Mouse (Mus musculus) gastrocnemius, postnatal 14 days (tissue): Measurements from ENCODE around the gene Pde4d. TPM values are rescaled to one million over a fixed set of nuclear protein-coding genes. Genes with fewer than 3 reads are reported as not detected.

Experiments used
- DNase-seq: peaks from one replicate; pipeline ENCODE4 v3.0.0; 2021; ENCODE audit warnings: mixed read lengths
- intact Hi-C: fragments of 180-260 bp; cut with DNase I; formaldehyde crosslinking; loops from one replicate; pipeline ENCODE4 v1.15.1; 2025; ENCODE audit warnings: low total_unique reads
- total RNA-seq, 2 experiments: library from RNA; stranded (reverse); gene quantifications; 2 replicates each; pipeline ENCODE4 v1.2.3; 2021

Gene Pde4d
- total RNA-seq, 2 experiments from 2014 or later = 91.2 to 126 TPM

DNA sequence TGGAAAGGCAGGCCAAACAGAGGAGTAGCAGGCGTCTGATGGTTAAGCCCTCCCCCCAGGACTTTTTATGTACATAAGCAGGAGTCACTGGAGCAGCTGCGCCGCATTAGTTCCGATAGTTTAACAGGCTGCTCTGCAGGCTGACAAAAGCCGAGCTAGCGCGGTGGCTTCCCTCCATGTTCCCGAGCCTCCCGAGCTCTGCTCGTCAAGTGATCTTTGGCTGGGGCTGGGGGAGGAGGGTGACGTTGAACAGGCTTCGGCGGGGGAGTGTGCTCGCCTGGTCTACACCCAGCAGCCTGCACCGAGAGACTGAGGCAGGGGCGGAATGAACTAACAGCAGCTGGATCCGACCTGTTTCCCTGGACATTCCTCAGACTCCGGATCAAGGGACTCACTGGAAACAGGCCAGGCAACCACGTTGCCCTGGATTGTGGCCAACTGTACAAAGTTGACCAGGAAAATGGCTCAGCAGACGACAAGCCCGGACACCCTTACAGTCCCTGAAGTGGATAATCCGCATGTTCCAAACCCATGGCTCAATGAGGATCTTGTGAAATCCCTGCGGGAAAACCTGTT is 810.6 kb downstream of the Pde4d start:
- peak; percentile 60 for DNase-seq
- intact Hi-C loops = no loop called here

DNA sequence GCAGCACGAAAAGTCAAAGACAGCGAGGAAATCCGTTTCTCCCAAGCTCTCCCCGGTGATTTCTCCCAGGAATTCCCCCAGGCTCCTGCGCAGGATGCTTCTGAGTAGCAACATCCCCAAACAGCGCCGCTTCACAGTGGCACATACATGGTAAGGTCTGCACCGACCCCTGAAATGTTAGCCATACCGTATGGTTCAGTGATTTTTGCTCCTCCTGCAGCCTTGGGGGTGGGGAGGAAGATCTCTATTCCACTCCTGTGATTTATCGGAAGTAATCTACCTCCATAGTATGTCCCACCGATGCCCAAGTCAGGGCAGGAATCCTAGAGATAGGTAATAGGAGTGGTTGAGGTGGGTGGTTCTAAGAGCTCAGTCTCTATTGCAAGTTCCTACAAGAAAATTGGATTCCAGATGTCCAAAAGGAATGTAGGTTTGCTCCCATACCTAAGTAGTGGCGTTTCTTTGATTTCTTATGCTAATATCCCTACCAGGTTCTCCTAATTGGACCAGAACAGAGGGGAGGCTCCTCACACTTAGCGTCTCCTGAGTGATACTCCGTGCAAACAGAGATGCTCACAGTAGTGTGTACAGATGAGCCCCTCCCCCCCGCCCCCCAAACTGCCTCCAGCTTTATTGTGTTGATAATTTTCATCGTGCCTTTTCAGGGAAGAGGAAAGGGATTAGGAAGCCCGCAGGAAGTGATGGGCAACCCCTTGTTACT is 811.2 kb downstream of the Pde4d start:
- no peak for DNase-seq
- intact Hi-C loops = no loop called here

DNA sequence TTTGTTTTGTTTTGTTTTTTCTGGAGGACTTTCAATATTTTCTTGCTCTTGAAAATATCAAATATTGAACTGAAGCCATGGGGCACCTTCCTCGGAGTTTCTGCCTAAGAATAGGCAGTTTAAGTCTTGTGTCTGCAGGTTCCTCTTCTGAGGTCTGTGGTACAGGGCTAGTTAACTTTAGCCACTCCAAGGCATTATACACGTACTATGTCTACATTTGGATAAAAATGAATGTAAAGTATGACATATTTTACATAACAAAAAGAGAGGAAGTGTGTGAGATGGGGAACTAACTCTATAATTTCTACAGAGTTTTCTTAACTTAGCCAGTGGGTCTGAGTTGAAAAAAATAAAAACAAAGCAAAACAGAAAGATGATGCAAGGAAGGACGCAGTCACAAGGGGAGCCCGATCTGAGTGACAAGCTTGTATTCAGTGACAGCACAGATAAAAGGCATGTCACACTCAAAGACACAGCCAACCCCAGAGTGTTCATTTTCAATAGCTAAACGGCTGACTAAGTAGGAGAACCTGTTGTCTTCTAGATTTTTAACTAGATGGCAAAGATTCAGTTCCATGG is 812.0 kb downstream of the Pde4d start:
- intact Hi-C loops = no loop called here
- no peak for DNase-seq

DNA sequence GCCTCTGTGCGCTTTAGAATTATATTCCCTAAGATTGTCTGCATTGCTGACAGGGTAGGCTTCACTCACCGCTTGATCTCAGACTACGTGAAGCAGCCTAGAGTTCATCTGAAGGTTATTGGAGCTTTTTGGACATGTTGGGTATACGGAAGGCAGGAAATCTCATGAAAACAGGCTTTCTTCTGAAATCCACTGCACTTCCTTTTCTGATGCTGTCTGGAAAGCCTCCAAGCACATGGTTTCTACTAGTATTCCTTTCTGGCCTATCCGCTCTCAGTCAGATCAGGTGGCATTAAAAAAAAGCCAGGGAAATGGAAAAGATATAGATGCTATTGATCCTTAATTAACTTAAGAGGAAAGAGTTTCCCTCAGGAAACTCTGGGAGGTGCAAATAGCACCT is 812.8 kb downstream of the Pde4d start:
- no peak for DNase-seq
- intact Hi-C loops = no loop called here

DNA sequence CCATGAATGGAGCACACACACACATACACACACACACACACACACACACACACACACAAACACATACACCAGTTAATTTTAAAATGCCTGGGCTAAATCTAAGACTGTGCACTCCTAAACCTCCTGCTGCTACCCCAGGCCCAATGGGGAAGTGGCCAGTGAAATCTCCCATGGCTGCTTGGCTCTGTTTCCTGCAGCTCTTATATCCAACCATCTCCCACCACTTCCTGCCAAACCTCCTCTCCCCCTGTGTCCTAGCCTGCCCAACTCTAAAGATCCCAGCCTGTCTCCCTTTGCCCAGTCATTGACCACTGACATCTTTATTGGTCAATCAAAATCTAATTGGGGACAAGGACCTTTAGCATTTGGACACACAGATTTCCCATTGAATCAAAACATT is 814.1 kb downstream of the Pde4d start:
- intact Hi-C loops = no loop called here

DNA sequence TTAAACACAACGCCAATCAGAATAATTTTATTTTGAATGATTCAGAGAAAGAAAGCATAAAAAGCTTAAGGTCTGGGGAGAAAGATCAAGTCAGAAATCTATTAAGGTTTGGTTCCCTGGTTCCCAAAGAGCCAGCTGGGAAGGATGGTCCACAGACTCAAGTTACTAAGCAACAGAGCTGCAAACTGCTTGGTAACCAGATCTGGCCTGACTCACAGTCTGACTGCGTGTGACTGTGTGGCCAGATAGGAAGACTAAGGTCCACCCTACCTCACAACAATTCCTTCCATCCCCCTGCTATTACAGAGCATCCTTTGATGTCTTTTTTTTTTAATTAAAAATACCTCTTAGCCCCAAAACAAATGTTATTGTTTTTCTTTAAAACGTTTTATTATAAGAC is 818.5 kb downstream of the Pde4d start:
- peak; percentile 7 for DNase-seq
- intact Hi-C loops = no loop called here

More for the DNA sequence above, 814.1 kb downstream of the Pde4d start:
- no peak for DNase-seq

DNA sequence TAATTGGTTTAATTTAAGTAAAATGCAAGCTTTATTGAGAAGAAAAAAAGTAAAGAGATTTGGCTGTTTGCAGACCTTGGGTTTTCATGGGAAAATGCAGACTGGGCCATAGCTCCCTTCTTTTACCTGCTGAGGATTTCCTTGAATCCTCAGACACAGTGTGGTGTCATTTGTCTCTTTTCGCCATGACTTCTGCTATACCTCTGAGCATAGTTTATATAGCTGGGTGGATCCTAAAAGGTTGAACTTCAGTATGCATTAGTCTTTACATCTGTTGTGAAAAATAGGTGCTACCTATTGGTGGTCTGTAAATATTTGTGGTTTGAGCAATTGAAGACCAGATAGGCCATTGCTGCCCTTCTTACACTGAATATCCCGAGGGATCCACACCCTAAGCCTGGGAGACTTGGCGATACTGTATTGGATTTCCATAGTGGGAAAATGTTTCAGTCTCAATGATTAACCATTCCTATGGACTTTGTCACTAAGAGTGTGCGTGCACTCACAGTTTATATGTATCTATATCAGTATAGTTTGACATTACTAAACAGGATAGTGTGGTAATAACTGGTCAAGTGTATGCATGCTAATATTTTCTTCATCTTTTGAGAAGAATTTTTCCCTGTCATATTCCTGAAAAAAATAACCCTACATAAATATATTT is 819.0 kb downstream of the Pde4d start:
- intact Hi-C loops = no loop called here
- no peak for DNase-seq

DNA sequence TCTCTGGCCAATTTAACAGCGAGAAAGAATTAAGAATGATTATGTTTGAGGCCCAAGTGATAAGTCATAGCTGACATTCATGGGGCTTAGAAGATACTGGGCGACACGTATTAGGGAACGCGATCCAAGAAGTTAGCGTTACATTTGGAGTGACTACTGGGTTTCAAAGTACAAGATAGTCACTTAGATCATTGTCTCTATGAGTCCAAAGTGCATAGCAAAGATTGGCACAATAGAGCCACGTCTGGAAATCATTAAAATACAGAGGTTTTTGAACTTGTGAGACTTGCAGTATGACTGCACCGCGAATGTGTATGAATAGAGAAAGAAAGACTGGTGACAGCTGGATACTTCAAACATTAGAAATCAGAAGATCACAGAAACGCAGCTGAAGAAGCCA is 825.1 kb downstream of the Pde4d start:
- intact Hi-C loops = no loop called here
- no peak for DNase-seq

DNA sequence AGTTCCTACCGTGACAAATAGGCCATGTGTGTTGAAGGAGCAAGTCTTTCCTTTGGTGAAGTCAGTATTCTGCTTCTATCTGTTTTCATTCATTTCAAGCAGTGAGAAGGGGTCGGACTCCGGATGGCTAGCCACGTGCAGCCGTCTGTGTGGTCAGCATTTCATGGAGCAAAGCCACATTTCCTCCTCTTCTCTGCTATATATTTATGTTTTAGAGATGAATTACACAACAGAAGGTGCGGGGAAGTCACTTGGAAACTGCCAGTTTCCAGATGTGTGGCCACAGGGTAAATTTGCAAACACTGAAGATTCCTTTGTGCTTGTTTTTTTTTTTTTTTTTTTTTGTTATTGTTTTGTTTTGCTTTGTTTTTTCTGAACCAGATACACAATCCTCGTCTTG is 828.0 kb downstream of the Pde4d start:
- DNase-seq = no peak
- intact Hi-C loops = no loop called here

DNA sequence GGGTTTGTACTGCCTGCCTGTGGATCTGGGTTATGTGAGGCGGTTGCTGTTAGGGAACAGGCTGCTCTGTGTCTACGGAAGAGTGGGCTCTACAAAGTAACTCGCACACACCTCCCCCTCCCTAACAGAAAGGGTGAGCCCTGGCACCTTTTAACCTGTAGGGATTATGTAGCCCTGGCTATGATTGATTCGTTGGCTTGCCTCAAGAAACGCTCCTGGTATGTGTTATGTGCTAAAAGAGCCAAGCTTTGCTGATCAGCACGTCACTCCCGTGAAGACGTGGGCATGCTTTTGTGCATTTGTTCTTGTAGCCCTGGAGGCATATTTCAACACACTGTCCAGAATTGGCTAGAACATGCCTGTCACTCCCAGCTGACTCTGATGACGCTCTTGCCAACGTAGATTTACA is 828.8 kb downstream of the Pde4d start:
- DNase-seq = no peak
- intact Hi-C loops = no loop called here

DNA sequence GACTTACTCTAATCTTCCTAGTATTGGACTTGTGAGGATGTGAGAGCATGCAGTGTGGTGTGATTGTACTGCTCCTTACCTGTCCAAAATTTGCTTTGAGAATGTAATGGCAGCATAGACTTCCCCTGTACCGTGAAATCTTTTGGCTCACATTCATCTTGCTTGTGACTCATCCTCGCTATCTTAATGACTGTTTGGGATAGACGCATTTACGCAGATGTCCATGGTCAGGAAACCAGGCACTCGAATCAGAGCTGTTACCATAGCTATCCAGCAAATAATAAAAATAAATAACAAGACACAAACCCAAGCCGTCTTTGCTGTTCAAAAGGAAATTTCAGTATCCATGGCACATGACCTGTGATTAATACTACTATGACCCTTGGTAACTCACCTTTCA is 829.5 kb downstream of the Pde4d start:
- intact Hi-C loops = no loop called here
- DNase-seq = no peak

DNA sequence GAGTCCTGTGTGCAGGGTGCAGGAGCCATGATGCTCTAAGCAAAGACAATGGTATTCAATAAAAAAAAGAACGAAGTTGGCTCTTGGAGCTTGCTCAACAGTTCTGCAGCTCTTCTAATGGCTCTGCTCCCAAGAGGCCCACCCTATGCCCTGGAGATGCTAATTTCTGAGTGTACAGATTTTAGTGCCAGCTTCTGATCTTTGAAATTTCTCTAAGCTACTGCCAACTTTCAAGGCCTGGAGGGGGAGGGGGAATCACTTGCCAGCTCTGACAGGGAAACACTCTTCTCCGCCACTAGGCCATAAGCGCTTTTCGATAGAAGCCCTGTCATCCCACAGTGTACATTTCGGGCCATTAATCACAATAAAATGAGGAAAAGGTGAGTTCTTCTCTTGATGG is 830.7 kb downstream of the Pde4d start:
- intact Hi-C loops = no loop called here
- DNase-seq = no peak

DNA sequence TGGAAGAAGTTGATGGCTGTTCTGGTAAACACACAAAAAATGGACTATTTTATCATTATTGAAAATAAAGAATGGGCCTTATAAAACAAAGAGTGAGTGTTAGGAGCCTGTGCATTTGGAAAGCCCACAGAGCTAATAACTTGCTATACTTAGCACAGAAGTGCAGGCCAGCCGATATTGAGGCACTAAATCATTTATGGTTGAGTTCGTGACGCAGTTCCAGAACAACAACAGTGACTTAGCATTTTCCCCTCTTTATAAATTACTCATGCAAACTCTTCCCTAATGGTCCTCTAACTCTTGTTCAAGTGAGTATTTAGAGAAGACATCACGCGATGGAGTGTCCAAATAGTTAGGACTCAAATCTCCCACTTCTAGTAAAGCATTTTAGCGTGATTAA is 837.7 kb downstream of the Pde4d start:
- DNase-seq = no peak
- intact Hi-C loops = no loop called here

DNA sequence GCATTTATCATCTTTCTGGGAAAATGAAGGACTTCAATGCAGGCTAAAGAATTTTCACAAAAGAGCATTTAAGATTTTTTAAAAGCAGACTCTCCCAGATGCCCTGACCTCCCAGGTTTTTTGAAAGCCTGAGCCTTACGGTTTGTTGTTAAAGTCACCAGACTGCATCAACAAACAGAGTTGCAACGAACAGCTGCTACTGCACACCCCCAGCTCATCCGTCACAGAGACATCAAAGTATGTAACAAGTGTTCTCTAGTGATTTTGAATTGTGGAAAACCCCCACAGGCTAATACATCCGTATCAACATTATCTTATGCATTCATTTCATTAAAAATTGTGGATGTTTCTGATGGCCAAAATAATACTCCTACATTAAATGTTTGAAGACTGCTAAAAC is 841.2 kb downstream of the Pde4d start:
- intact Hi-C loops = no loop called here
- DNase-seq = no peak

DNA sequence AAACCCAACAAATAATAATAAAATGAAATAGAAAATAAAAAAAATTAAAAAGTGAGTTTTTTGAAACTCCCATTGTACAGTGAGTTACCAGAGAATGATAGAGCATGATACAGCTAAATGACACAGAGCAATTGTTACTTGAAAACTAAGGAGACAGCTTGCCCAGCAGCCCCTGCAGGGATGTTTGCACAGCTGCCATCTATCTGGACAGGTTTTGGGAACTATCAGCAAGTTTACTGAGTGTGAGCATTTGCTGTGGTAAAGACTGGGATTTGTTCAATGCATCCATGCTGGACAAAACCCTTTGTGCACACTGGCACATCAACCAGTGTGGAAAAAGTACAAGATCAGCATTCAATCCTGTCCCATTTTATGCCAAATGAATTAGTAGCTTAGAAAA is 843.3 kb downstream of the Pde4d start:
- intact Hi-C loops = no loop called here
- no peak for DNase-seq

DNA sequence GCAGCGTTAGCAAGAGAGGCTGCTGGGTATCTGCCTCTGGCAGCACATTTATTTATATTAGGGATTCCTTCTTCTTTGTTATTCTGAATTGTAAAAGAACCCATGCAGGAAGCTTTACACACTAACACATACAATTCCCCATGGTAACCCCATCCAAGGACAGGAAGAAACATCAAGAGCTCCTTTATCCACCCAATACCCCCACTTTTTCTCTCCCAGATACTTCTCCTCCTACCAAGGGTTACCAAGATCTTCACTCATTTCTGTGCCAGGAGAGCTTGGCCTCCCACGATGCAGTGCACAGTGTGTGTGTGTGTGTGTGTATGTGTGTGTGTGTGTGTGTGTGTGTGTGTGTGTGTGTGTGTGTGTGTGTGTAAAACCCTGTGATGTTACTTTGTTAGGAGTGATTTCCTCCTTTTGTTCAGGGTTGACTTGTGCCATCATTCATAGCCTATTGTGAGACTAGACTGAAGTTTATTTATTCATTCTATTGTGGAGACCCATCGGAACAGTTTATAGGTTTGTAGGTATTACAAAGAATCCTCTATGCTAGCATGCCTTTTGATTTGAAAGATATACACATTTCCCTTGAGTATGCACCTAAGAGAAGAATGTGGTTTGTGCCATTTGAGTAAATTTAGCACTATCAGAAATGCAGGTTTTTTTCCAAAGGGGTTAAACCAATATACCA is 846.7 kb downstream of the Pde4d start:
- no peak for DNase-seq
- intact Hi-C loops = no loop called here

DNA sequence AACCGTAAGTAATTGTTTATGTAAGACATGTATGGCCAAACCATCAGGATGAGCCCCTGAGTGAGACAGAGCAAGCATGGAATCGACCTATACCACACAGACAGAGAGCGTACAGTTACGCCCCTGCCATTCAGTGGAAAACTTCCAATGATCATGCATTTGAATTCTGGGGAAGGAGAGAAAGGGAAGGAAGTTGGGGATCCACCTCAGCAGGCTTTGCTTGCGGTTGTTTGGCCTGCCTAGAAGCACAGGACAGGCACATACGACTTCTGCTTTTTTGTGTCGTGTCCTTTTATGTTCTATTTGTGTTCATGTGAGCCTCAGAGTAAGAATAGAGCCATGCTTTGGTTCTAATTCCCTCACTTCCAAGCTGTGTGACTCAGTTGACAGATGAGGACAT is 849.1 kb downstream of the Pde4d start:
- intact Hi-C loops = no loop called here
- DNase-seq = no peak

DNA sequence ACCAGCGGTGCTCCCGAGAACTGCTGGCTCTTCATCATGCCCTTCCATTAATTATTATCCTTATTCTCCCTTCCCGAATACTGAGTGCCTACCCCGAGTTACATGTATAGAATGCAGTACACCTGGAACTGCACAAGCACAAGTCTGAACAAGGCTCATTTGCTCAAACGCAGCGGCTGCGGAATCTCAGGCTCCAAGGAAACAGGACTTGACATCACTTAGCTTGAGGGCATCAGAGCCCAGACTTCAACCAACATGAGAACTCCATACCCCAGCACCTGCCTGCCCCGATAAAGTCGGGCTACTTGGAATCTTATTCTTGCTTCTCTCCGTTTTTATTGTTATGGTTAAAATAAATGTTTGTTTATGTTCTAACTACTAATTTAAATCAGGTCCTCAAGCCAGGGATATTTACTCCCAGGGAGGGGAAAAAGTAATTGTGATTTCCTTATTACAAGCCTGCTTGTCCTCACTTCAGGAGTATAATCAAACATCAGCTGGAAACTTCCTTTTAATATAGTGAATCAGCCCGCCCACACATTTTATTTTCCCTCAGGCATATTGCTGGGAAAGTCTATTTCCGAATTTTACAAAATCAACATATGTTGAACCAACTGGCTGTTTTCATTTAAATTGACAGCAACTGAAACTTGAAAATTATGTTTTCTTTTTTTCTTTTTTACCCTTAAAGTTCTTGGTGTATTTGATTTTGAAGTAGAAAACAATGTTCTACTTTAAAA is 849.9 kb downstream of the Pde4d start:
- DNase-seq = no peak
- intact Hi-C loops = no loop called here

DNA sequence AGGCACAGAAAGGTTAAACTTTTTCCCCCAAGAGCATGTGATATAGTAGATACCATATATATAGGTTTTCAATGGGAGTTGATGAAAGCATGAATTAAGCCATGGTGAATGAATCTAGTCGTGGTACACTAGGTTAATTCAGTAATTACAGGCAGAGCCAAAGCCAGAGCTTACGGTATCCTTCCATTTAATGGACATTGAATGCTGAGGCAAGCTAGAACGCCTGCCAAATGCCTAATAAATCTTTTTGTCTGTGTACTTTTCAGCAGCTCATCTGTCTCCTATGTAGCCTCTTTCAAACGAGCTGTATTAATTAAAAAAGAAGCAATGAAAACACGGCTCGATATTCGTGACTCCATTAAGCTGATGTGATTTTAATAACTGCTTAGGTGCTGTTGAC is 862.8 kb downstream of the Pde4d start:
- intact Hi-C loops = no loop called here
- DNase-seq = no peak

DNA sequence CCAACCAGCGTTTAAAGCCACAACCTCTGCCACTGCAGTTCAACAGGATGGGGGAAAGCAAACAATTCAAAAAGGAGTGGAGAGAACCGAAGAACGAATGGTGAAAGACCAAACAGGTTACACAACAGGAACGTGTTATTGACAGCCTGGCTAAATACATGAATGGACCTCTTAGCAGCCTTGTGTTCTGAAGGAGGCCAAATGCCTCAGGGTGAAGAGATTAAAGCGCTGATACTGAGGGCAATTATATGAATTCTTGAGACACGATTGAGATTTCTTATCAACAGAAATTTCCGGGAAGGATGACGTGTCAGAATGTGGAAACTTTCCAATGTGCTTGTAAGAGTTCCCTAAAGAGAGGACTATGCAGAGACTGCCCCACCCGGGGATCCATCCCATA is 865.9 kb downstream of the Pde4d start:
- intact Hi-C loops = no loop called here
- DNase-seq = no peak
